Mouse (Mus musculus): ENCODE results near the gene Bmp2. TPM values are rescaled to one million over a fixed set of nuclear protein-coding genes. Genes with fewer than 3 reads are reported as not detected.

Bmp2 gene
- total RNA-seq, 2 experiments from 2014 or later: 9.4 to 12.8 TPM

- DNase-seq: no peak
Observed at GRCm38 (mm10) chr2:133565424-133565823, 13.5 kb downstream of the Bmp2 start.

- no peak for DNase-seq
Observed at GRCm38 (mm10) chr2:133565995-133566710, 14.2 kb downstream of the Bmp2 start.

GRCm38 (mm10) chr2:133591562-133592255 lies 39.8 kb downstream of the Bmp2 start:
- peak; percentile 12 for DNase-seq

Small RNA genes lying within 50 kb of the gene (microRNA-seq; reads per million reads assigned to microRNA genes)
- not detected for gene Mir3090

Measured in adrenal gland, postnatal 10 days (tissue).